Mouse (Mus musculus): Measurements from ENCODE around the gene Exoc6b. TPM values are rescaled to one million over a fixed set of nuclear protein-coding genes. Genes with fewer than 3 reads are reported as not detected.

Exoc6b gene
- total and polyA plus RNA-seq, 2 experiments from 2014 or later, result 37.0 to 43.7 TPM

- no peaks in the 10 kb centered on the region for H3K9me3 ChIP-seq (ENCODE audit: low read length)
- H3K4me2 ChIP-seq (ENCODE audit: low read depth, low read length, poor library complexity, severe bottlenecking), result no peak overlapping the region
- no peaks in the 10 kb centered on the region for H3K36me3 ChIP-seq (ENCODE audit: insufficient read depth, low read length)
- no peak overlapping the region for H3K27ac ChIP-seq (ENCODE audit: low read depth, low read length)
- peak; percentile 74 for DNase-seq (ENCODE audit: low spot score)
- ATAC-seq (ENCODE audit: low FRiP score), result no peak
- H3K9ac ChIP-seq (replicated peaks; ENCODE audit: low read length, poor library complexity, severe bottlenecking), result no peak overlapping the region
- 7% methylated on average over 2 of the region's 2 CpGs for WGBS
- no peaks in the 10 kb centered on the region for H3K27me3 ChIP-seq (ENCODE audit: insufficient read depth, low read length)
- H3K4me1 ChIP-seq (ENCODE audit: insufficient read depth, low read length), result no peaks in the 10 kb centered on the region
- H3K4me3 ChIP-seq (ENCODE audit: low read depth, low read length), result no peak overlapping the region
- peak; percentile 78 for TF ChIP-seq CTCF (IDR thresholded peaks at IDR 0.05)
Observed at GRCm38 (mm10) chr6:84912434-84912833, 156.9 kb downstream of the Exoc6b start.

- TF ChIP-seq CTCF (IDR thresholded peaks at IDR 0.05), result no peak
- WGBS, result 89% methylated on average over 4 of the region's 4 CpGs
- Histone ChIP-seq H3K4me2 (ENCODE audit: low read depth, low read length, poor library complexity, severe bottlenecking) (no peak overlapping the region), H3K36me3 (ENCODE audit: insufficient read depth, low read length) (no peaks in the 10 kb centered on the region), H3K27ac (ENCODE audit: low read depth, low read length) (no peak overlapping the region), H3K4me1 (ENCODE audit: insufficient read depth, low read length) (no peaks in the 10 kb centered on the region), H3K9ac (replicated peaks; ENCODE audit: low read length, poor library complexity, severe bottlenecking) (no peak overlapping the region), H3K4me3 (ENCODE audit: low read depth, low read length) (no peak overlapping the region), H3K9me3 (ENCODE audit: low read length) (no peaks in the 10 kb centered on the region), H3K27me3 (ENCODE audit: insufficient read depth, low read length) (no peaks in the 10 kb centered on the region)
- DNase-seq (ENCODE audit: low spot score) (no peak), ATAC-seq (ENCODE audit: low FRiP score) (no peak)
Observed at GRCm38 (mm10) chr6:84899002-84899774, 170.1 kb downstream of the Exoc6b start.

GRCm38 (mm10) chr6:84893773-84894095 is 175.6 kb downstream of the Exoc6b start:
- no peaks in the 10 kb centered on the region for H3K27me3 ChIP-seq (ENCODE audit: insufficient read depth, low read length)
- no peak for TF ChIP-seq CTCF (IDR thresholded peaks at IDR 0.05)
- no peaks in the 10 kb centered on the region for H3K36me3 ChIP-seq (ENCODE audit: insufficient read depth, low read length)
- DNase-seq (ENCODE audit: low spot score) (no peak), ATAC-seq (ENCODE audit: low FRiP score) (no peak)
- H3K9me3 ChIP-seq (ENCODE audit: low read length), result no peaks in the 10 kb centered on the region
- no peak overlapping the region for H3K27ac ChIP-seq (ENCODE audit: low read depth, low read length)
- no peak overlapping the region for H3K9ac ChIP-seq (replicated peaks; ENCODE audit: low read length, poor library complexity, severe bottlenecking)
- H3K4me1 ChIP-seq (ENCODE audit: insufficient read depth, low read length), result no peaks in the 10 kb centered on the region
- H3K4me2 ChIP-seq (ENCODE audit: low read depth, low read length, poor library complexity, severe bottlenecking), result no peak overlapping the region
- H3K4me3 ChIP-seq (ENCODE audit: low read depth, low read length), result no peak overlapping the region

- Histone ChIP-seq H3K4me2 (ENCODE audit: low read depth, low read length, poor library complexity, severe bottlenecking) (no peak overlapping the region), H3K4me1 (ENCODE audit: insufficient read depth, low read length) (no peaks in the 10 kb centered on the region)
Observed at GRCm38 (mm10) chr6:84892926-84893772, 176.2 kb downstream of the Exoc6b start.

GRCm38 (mm10) chr6:84886551-84886950 is 182.8 kb downstream of the Exoc6b start:
- Histone ChIP-seq H3K27me3 (ENCODE audit: insufficient read depth, low read length) (no peaks in the 10 kb centered on the region), H3K36me3 (ENCODE audit: insufficient read depth, low read length) (no peaks in the 10 kb centered on the region), H3K4me1 (ENCODE audit: insufficient read depth, low read length) (no peaks in the 10 kb centered on the region), H3K4me3 (ENCODE audit: low read depth, low read length) (no peak overlapping the region), H3K9me3 (ENCODE audit: low read length) (no peaks in the 10 kb centered on the region), H3K27ac (ENCODE audit: low read depth, low read length) (no peak overlapping the region), H3K4me2 (ENCODE audit: low read depth, low read length, poor library complexity, severe bottlenecking) (no peak overlapping the region), H3K9ac (replicated peaks; ENCODE audit: low read length, poor library complexity, severe bottlenecking) (no peak overlapping the region)
- no peak for TF ChIP-seq CTCF (IDR thresholded peaks at IDR 0.05)
- no peak for ATAC-seq (ENCODE audit: low FRiP score)
- DNase-seq (ENCODE audit: low spot score), result no peak
- WGBS, result 88% methylated on average over 3 of the region's 3 CpGs

More at GRCm38 (mm10) chr6:84892926-84893772, 176.2 kb downstream of the Exoc6b start:
- no peak for DNase-seq (ENCODE audit: low spot score)
- H3K9me3 ChIP-seq (ENCODE audit: low read length), result no peaks in the 10 kb centered on the region
- H3K9ac ChIP-seq (replicated peaks; ENCODE audit: low read length, poor library complexity, severe bottlenecking), result no peak overlapping the region
- no peaks in the 10 kb centered on the region for H3K36me3 ChIP-seq (ENCODE audit: insufficient read depth, low read length)
- no peak for ATAC-seq (ENCODE audit: low FRiP score)
- no peak for TF ChIP-seq CTCF (IDR thresholded peaks at IDR 0.05)
- no peak overlapping the region for H3K4me3 ChIP-seq (ENCODE audit: low read depth, low read length)
- no peak overlapping the region for H3K27ac ChIP-seq (ENCODE audit: low read depth, low read length)
- no peaks in the 10 kb centered on the region for H3K27me3 ChIP-seq (ENCODE audit: insufficient read depth, low read length)
- 26% methylated on average over 5 of the region's 5 CpGs for WGBS

GRCm38 (mm10) chr6:84885080-84885479 is 184.2 kb downstream of the Exoc6b start:
- no peaks in the 10 kb centered on the region for H3K27me3 ChIP-seq (ENCODE audit: insufficient read depth, low read length)
- H3K27ac ChIP-seq (ENCODE audit: low read depth, low read length), result no peak overlapping the region
- H3K9ac ChIP-seq (replicated peaks; ENCODE audit: low read length, poor library complexity, severe bottlenecking), result no peak overlapping the region
- H3K4me2 ChIP-seq (ENCODE audit: low read depth, low read length, poor library complexity, severe bottlenecking), result no peak overlapping the region
- no peak for TF ChIP-seq CTCF (IDR thresholded peaks at IDR 0.05)
- no peaks in the 10 kb centered on the region for H3K4me1 ChIP-seq (ENCODE audit: insufficient read depth, low read length)
- H3K4me3 ChIP-seq (ENCODE audit: low read depth, low read length), result no peak overlapping the region
- DNase-seq (ENCODE audit: low spot score), result no peak
- no peaks in the 10 kb centered on the region for H3K9me3 ChIP-seq (ENCODE audit: low read length)
- H3K36me3 ChIP-seq (ENCODE audit: insufficient read depth, low read length), result no peaks in the 10 kb centered on the region
- WGBS, result 70% methylated on average over 1 of the region's 1 CpGs
- ATAC-seq (ENCODE audit: low FRiP score), result no peak
